Mouse (Mus musculus): ENCODE data around the gene Fndc11.
"Not testable (repeated sequence)": the region's sequence is repeated elsewhere in the genome, so short reads cannot be mapped to it uniquely, and the experiment has no call there.

Gene Fndc11

GRCm38 (mm10) chr2:181219538-181220216 lies at the start of gene Fndc11:
Gene Fndc11, plus strand, starts transcription at chr2:181220013.
- DNase-seq (ENCODE audit: low read depth) = peak; percentile 40

- DNase-seq (ENCODE audit: low read depth) = no peak
These were observed 45.2 kb upstream of the Fndc11 start for GRCm38 (mm10) chr2:181174646-181175045.

- no peak for DNase-seq (ENCODE audit: low read depth)
These were observed 41.8 kb upstream of the Fndc11 start for GRCm38 (mm10) chr2:181178015-181178414.

- DNase-seq (ENCODE audit: low read depth) = no peak
These were observed 41.3 kb upstream of the Fndc11 start for GRCm38 (mm10) chr2:181178471-181178870.

GRCm38 (mm10) chr2:181180898-181181297 lies 38.9 kb upstream of the Fndc11 start:
- no peak for DNase-seq (ENCODE audit: low read depth)

GRCm38 (mm10) chr2:181186635-181187034 lies 33.2 kb upstream of the Fndc11 start:
- DNase-seq (ENCODE audit: low read depth) = peak; percentile 73

- peak; percentile 84 for DNase-seq (ENCODE audit: low read depth)
These were observed 32.5 kb upstream of the Fndc11 start, which contains the start of gene Ppdpf for GRCm38 (mm10) chr2:181187121-181188000. Gene Ppdpf, plus strand, starts transcription at chr2:181187247.

GRCm38 (mm10) chr2:181188681-181189080 lies 31.1 kb upstream of the Fndc11 start:
- no peak for DNase-seq (ENCODE audit: low read depth)

- DNase-seq (ENCODE audit: low read depth) = no peak
These were observed 30.5 kb upstream of the Fndc11 start for GRCm38 (mm10) chr2:181189321-181189720.

- not testable (repeated sequence) for DNase-seq (ENCODE audit: low read depth)
These were observed 28.4 kb upstream of the Fndc11 start for GRCm38 (mm10) chr2:181191385-181191784.

- DNase-seq (ENCODE audit: low read depth) = no peak
These were observed 27.9 kb upstream of the Fndc11 start for GRCm38 (mm10) chr2:181191936-181192335.

- DNase-seq (ENCODE audit: low read depth) = no peak
These were observed 26.8 kb upstream of the Fndc11 start for GRCm38 (mm10) chr2:181193044-181193443.

- DNase-seq (ENCODE audit: low read depth) = no peak
These were observed 23.0 kb upstream of the Fndc11 start for GRCm38 (mm10) chr2:181196628-181197300.

- no peak for DNase-seq (ENCODE audit: low read depth)
These were observed 18.2 kb upstream of the Fndc11 start for GRCm38 (mm10) chr2:181201606-181202005.

GRCm38 (mm10) chr2:181202422-181202821 lies 17.4 kb upstream of the Fndc11 start, which contains the start of gene Ptk6:
Gene Ptk6, minus strand, starts transcription at chr2:181202789.
- DNase-seq (ENCODE audit: low read depth) = no peak

GRCm38 (mm10) chr2:181202886-181203285 lies 16.9 kb upstream of the Fndc11 start:
- DNase-seq (ENCODE audit: low read depth) = no peak

GRCm38 (mm10) chr2:181205678-181206077 lies 14.1 kb upstream of the Fndc11 start:
- DNase-seq (ENCODE audit: low read depth) = no peak

- DNase-seq (ENCODE audit: low read depth) = no peak
These were observed 13.7 kb upstream of the Fndc11 start for GRCm38 (mm10) chr2:181206118-181206517.

GRCm38 (mm10) chr2:181212389-181213020 lies 7.3 kb upstream of the Fndc11 start:
- no peak for DNase-seq (ENCODE audit: low read depth)

GRCm38 (mm10) chr2:181213021-181213445 lies 6.8 kb upstream of the Fndc11 start, which contains the start of gene Srms:
Gene Srms, minus strand, starts transcription at chr2:181213185.
- DNase-seq (ENCODE audit: low read depth) = no peak

- no peak for DNase-seq (ENCODE audit: low read depth)
These were observed 3.8 kb upstream of the Fndc11 start for GRCm38 (mm10) chr2:181216037-181216436.
